Mouse (Mus musculus) hindbrain, embryonic 10.5 days (tissue): Measurements from ENCODE around the gene Pam. TPM values are rescaled to one million over a fixed set of nuclear protein-coding genes. Genes with fewer than 3 reads are reported as not detected.

ENCODE experiments used
- DNase-seq: peaks from one replicate; pipeline ENCODE4 v3.0.0-alpha.2; 2017; ENCODE audit warnings: low spot score
- H3K27ac ChIP-seq: fragments of 300-500 bp; sonication (generic); 2 replicates; pipeline ENCODE4 v1.5.1; 2016; ENCODE audit warnings: mild to moderate bottlenecking, moderate library complexity
- H3K27me3 ChIP-seq: fragments of 300-500 bp; sonication (generic); 2 replicates; pipeline ENCODE4 v1.6.1; 2016; ENCODE audit warnings: mild to moderate bottlenecking; ENCODE audit not compliant: poor library complexity, insufficient read depth, severe bottlenecking
- H3K36me3 ChIP-seq: fragments of 300-500 bp; sonication (generic); 2 replicates; pipeline ENCODE4 v1.6.1; 2016; ENCODE audit warnings: mild to moderate bottlenecking, moderate library complexity
- H3K4me1 ChIP-seq: fragments of 300-500 bp; sonication (generic); replicated peaks from 2 replicates; pipeline ENCODE4 v1.6.1; 2016; ENCODE audit warnings: mild to moderate bottlenecking
- H3K4me3 ChIP-seq: fragments of 300-500 bp; sonication (generic); 2 replicates; pipeline ENCODE4 v1.5.1; 2016; ENCODE audit warnings: mild to moderate bottlenecking, moderate library complexity
- H3K9me3 ChIP-seq: fragments of 300-500 bp; sonication (generic); 2 replicates; pipeline ENCODE4 v1.6.1; 2016; ENCODE audit warnings: mild to moderate bottlenecking, moderate library complexity
- WGBS: fragments of 180-500 bp; shearing (Covaris S2); methylation state at CpG from one replicate; pipeline ENCODE4 v1.1.7; 2016; 5-methylcytosine and 5-hydroxymethylcytosine counted together
- polyA plus RNA-seq: library from polyadenylated mRNA; unstranded; fragments of >200 nt; fragmentation: Nextera tagmentation; extraction: Ambion mirVana; gene quantifications from 2 replicates; pipeline ENCODE4 v1.2.1, GENCODE M21; 2016

Pam gene
- polyA plus RNA-seq = 15.1 and 16.5 TPM in 2 replicates

DNA sequence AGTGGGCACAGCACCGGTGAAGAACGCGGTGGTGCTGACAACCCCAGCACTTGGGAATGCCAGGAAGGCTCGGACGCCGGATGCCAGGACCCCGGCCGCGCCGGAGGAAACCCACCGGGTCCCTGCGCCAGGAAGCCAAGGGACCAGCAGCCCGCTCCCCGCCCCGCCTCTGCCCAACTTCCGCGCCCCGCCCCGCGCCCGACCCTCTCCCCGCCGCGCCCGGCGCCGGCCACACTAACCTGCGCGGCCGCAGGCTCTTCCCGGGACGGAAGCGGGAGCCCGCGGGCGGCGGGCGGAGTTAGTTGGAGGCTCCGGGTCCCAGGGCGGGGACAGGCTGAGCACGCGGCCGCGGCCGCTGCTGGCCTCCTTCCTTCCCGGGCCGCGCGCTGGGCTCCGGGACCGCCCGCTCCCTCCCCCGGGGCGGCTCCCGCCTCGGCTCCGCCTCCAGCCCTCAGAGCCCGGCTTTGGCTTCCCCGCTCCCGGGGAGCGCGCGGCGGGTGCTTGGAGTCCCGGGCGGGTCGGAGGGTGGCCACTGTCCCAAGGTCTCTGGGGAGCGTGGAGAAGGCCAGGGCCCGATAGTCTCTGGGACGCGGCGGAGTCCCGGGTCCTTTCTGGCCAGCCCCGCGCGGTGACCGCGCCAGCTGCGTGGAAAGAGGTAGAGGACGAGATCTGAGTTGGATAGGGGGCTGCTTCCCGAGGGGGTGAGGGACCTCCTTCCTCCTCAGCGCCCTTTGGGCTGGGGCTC is at the start of gene Pam:
Pam (minus strand) TSS at position 401 of the 745 bp plus-strand sequence.
- peak within 1 kb of the TSS; percentile 73 for H3K4me3 ChIP-seq
- under 1% methylated on average over 76 of the region's 82 CpGs for WGBS
- DNase-seq = peak; percentile 77

DNA sequence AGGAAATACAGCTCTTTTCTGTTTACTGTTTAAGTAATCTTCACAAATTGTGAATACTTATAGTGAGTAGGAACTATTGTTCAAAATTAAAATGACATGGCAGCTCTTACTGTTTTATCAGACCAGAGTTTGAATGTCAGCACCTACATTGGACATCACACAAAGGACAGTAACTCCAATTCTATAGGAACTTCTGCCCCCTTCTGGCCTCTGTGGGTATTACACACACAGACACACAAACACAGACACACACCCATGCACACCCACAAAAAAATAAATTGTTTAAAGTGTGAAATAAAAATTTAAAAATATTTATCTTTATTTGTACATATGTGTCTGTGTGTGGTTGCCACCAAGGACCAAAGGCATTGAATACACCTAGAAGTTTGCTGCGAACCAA is 49.4 kb upstream of the Pam start:
- Histone ChIP-seq H3K27me3 (no peaks in the 10 kb centered on the region), H3K36me3 (no peaks in the 10 kb centered on the region), H3K4me1 (no peaks in the 10 kb centered on the region), H3K9me3 (no peaks in the 10 kb centered on the region), H3K4me3 (no peak overlapping the region), H3K27ac (no peak overlapping the region)
- no peak for DNase-seq
- WGBS = 95% methylated on average over 1 of the region's 1 CpGs

More for the DNA sequence above, at the start of gene Pam:
- peak within 1 kb of the TSS; percentile 93 for H3K27ac ChIP-seq
- H3K9me3 ChIP-seq = no peaks in the 10 kb centered on the region
- peaks cover 21% of the 10 kb centered on the region for H3K4me1 ChIP-seq
- peaks cover 7% of the 10 kb centered on the region; the same call in 1 of the 2 replicates for H3K27me3 ChIP-seq
- H3K36me3 ChIP-seq = no peaks in the 10 kb centered on the region

DNA sequence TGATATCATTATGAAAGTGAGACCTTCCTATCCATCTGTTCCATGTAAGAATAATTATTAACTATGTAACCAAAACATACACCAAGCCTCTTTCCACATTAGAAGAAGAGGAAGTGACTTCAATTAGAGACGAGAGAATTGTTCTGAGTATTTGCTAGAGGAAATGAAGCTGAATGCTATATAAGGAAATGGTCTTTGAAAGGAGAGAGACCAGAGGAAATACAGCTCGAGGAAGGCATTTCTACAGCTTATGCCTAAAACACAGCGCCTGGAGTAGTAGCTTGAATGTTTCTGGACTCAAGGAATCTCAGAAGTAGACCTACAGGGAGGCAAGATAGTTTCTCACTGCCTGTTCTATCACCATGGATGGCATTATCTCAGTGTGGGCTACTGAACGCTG is 35.8 kb upstream of the Pam start:
- Histone ChIP-seq H3K27ac (no peak overlapping the region), H3K27me3 (no peaks in the 10 kb centered on the region), H3K4me1 (no peaks in the 10 kb centered on the region), H3K9me3 (no peaks in the 10 kb centered on the region), H3K36me3 (no peaks in the 10 kb centered on the region), H3K4me3 (no peak overlapping the region)
- 86% methylated on average over 4 of the region's 4 CpGs for WGBS
- DNase-seq = no peak

DNA sequence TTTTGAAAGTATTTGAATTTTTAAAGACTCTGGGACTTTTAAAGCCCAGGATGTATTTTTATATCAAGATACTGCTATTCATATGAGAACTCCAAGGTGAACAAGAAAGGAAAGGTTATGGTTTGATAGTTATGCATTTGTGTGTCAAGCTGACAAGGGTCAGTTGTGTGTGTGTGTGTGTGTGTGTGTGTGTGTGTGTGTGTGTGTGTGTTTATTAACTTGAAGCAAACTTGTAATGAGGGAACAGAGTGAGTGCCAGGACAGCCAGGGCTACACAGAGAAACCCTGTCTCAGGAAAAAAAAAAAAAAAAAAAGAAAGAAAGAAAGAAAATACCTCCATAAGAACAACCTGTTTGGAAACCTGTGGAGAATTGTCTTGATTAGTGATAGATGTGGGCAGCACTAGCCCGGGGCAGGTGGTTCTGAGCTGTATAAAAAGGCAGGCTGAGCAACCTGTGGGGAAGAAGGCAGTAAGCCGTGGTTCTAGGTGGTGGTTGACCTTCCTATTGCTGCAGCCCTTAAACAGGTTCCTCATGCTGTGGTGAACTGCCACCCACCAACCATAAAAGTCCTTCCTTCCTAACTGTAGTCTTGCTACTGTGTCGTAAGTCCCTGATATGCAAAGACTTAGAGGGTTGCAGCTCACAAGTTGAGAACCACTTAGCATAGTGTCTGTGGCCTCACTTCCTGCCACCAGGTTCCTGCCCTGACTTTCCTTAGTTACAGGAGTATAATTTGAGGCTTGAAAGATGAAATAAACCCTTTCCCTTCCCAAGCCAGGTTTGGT is 34.3 kb upstream of the Pam start:
- H3K27me3 ChIP-seq = no peaks in the 10 kb centered on the region
- H3K4me1 ChIP-seq = no peaks in the 10 kb centered on the region
- DNase-seq = no peak
- no peak overlapping the region for H3K27ac ChIP-seq
- no peak overlapping the region for H3K4me3 ChIP-seq
- H3K36me3 ChIP-seq = no peaks in the 10 kb centered on the region
- 86% methylated on average over 3 of the region's 3 CpGs for WGBS
- no peaks in the 10 kb centered on the region for H3K9me3 ChIP-seq

DNA sequence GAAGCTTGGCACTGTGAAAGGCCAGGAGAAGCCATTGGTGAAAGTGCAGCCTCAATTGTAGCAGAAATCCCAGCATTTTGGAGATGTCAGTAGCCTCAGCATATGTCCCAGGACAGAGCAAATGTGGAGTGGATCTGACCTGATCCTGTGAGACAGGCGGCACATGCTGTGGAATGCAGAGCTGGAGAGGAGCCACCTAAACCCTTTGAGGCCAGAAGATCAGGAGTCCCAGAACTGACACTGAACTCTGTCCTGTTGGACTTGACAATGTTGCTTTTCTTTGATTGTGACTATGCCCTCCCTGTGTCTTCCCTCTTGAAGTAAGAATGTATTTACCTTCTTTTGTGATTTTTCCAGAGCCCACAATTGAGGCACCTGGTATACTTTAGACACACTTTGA is 33.7 kb upstream of the Pam start:
- no peaks in the 10 kb centered on the region for H3K9me3 ChIP-seq
- no peaks in the 10 kb centered on the region for H3K36me3 ChIP-seq
- no peaks in the 10 kb centered on the region for H3K27me3 ChIP-seq
- no peak overlapping the region for H3K27ac ChIP-seq
- no peak for DNase-seq
- 83% methylated on average over 1 of the region's 1 CpGs for WGBS
- no peak overlapping the region for H3K4me3 ChIP-seq
- no peaks in the 10 kb centered on the region for H3K4me1 ChIP-seq

DNA sequence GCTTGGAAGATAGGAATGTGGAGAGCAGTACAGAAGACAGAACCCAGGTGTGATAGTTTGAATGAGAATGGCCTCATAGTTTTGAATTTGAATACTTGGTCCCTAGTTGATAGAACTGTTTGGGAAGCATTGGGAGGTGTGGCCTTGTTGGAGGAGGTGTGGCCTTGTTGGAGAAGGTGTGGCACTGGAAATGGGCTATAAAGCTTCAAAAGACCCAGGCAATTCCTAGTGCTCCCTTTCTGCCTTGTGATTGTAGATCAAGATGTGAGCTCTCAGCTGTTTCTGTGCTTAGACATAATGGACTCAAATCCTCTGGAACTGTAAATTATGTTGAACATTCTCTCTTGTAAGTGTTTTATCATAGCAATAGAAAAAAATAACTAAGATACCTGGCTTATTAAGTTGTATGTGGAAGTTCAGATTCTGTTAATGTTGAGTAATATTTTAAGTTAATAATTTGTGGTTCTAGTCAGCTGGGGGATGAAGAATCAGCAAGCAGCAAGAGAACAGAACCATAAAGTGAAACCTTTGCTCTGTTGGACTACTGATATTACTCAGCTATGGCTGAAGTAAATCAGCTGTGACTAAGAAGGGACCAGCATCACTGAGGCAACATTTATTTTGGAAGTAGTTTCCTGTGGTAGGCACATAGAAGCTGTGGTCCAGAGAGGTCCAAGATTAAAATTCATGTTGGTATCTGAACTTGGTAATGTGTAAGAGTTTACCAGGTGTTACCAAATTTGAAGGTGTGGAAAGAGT is 33.1 kb upstream of the Pam start:
- H3K4me3 ChIP-seq = no peak overlapping the region
- H3K9me3 ChIP-seq = no peaks in the 10 kb centered on the region
- no peaks in the 10 kb centered on the region for H3K27me3 ChIP-seq
- H3K4me1 ChIP-seq = no peaks in the 10 kb centered on the region
- DNase-seq = no peak
- H3K27ac ChIP-seq = no peak overlapping the region
- no peaks in the 10 kb centered on the region for H3K36me3 ChIP-seq

DNA sequence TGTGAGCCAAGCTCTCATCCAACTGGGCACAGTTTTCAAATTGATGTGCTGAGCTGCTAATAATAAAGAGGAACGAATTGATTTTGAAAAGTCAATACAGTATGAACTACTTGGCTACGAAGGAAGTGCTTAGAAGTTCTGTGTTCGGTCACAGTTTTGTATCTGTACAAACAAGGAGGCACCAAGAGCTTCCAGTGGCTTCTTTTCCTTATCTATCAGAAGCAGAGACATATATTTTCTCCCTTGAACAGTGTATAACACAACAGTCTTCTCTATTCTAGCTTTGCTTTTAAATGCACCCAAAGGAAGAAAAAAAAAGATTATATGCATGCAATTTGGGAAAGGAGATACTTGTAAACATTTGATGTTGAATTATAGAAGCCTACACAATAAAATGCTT is 30.8 kb upstream of the Pam start:
- DNase-seq = no peak
- 86% methylated on average over 3 of the region's 3 CpGs for WGBS
- no peak overlapping the region for H3K4me3 ChIP-seq

DNA sequence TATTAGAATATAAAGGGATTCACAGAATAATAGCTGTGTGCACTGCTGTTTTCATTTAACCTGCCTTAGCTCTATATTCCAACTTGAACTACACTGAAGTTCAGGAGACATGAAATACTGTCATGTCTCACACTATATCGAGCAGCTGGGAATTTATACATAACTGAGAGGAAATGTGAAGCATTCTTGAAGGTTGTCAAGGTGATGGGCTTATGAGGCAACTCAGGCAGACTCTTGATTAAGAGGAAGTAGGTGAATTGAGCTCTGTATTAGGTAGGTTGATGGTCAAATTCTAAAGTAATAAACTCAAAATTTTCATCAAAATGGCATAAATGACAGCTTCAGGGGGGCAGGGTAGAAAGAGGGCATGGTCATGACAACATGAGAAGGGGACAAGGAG is 29.3 kb upstream of the Pam start:
- WGBS = 70% methylated on average over 1 of the region's 1 CpGs
- no peaks in the 10 kb centered on the region for H3K36me3 ChIP-seq
- no peaks in the 10 kb centered on the region for H3K27me3 ChIP-seq
- H3K4me1 ChIP-seq = no peaks in the 10 kb centered on the region
- no peaks in the 10 kb centered on the region for H3K9me3 ChIP-seq
- H3K4me3 ChIP-seq = no peak overlapping the region
- no peak overlapping the region for H3K27ac ChIP-seq
- no peak for DNase-seq

More for the DNA sequence above, 30.8 kb upstream of the Pam start:
- Histone ChIP-seq H3K36me3 (no peaks in the 10 kb centered on the region), H3K4me1 (no peaks in the 10 kb centered on the region), H3K9me3 (no peaks in the 10 kb centered on the region), H3K27me3 (no peaks in the 10 kb centered on the region), H3K27ac (no peak overlapping the region)

DNA sequence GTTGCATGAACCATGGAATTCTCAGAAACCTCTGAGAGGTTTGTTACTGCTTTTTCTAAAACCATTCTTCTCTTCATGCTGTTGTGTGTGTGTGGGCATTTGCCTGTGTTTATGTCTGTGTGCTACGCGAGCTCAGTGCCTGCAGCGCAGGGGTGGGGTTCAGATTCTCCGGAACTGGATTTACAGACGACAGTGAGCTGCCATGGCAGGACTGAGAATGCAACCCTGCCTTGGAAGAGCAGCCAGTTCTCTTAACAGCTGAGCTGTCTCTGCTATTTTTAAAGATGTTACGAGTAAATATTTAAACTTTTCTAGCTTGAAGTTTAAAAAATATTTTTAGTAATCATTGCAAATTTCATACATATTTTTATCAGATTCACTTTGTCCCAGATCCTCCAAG is 24.1 kb upstream of the Pam start:
- 88% methylated on average over 6 of the region's 6 CpGs for WGBS
- DNase-seq = no peak
- Histone ChIP-seq H3K9me3 (no peaks in the 10 kb centered on the region), H3K27ac (no peak overlapping the region), H3K4me3 (no peak overlapping the region), H3K27me3 (no peaks in the 10 kb centered on the region), H3K4me1 (no peaks in the 10 kb centered on the region), H3K36me3 (no peaks in the 10 kb centered on the region)

DNA sequence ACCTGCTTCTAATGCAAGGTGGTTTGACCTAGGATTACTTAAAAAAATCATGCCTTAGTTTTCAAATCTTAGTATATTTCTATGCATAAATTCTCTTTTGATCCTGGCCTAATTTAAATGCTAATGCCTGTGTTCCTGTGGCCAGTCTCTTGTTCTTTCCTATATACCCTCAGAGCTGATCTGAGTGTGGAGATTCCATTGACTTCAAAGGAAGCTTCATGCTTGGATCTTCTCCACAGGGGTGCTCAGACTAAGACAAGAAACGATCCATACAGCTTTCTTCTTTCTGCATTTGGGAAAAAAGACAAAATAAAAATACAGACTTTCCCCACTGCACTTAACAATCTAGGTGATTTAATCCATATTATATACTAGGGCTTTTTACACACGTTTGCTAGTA is 12.2 kb upstream of the Pam start:
- Histone ChIP-seq H3K9me3 (no peaks in the 10 kb centered on the region), H3K4me3 (no peak overlapping the region), H3K27ac (no peak overlapping the region), H3K36me3 (no peaks in the 10 kb centered on the region), H3K27me3 (no peaks in the 10 kb centered on the region), H3K4me1 (no peaks in the 10 kb centered on the region)
- 27% methylated on average over 2 of the region's 2 CpGs for WGBS
- no peak for DNase-seq

DNA sequence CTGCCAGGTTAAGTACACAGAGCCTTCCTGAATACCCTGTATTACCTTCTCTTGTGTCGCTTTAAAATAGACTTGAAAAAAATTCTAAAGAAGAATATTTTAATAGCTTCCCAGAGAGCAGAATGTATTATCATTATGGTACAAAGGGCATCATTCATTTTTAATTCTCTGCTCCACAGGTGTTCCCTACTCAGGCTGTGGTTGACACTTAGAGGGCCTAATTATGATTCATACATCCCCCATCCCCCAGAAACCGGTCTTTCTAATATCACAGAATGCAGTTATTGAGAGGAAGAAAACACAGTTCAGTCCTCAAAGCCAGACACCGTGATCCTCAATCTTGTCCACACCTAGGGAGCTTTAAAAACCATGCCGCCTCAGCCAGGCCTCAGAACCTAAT is 4.0 kb upstream of the Pam start:
- Histone ChIP-seq H3K4me1 (peaks cover 15% of the 10 kb centered on the region), H3K27ac (no peak overlapping the region), H3K27me3 (peaks cover 7% of the 10 kb centered on the region; the same call in 1 of the 2 replicates), H3K4me3 (no peak overlapping the region), H3K9me3 (no peaks in the 10 kb centered on the region), H3K36me3 (no peaks in the 10 kb centered on the region)
- 49% methylated on average over 4 of the region's 4 CpGs for WGBS
- DNase-seq = no peak

DNA sequence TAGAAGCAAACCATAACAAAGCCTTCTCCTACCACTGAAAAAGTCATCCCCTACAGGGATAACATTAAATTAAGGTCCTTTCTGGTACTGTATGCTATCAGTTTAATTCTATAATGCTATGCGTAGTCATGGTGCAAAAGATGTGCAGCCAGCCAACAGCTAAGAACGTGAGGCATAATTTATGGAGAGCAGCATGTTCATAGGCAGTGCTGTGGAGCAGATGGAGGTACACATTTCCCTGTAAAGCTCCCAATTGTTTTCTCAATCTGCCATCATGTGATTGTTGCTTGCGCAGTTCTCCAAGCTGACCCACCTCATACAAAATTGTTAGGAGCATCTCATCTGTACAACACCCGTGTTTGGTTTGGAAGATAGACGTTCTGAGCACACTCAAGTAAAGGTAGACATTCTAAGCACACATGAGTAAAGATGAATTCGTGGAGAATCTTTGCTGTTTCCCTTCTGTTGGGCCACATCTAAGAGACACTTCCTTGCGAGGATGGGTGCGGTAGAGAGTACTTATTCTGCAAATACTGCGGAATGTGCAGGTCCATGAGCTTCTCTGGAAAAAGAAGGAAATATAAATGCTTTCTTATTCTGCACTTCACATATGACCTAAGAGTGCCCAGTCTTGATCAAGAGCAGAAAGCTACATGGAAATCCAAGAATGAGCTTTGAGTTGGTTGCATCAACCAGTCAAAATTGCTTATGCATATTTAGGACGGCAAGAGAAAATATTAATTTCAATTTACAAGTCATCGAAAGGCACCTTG is 2.7 kb upstream of the Pam start:
- no peak for DNase-seq
- WGBS = 89% methylated on average over 11 of the region's 11 CpGs
- H3K36me3 ChIP-seq = no peaks in the 10 kb centered on the region

More for the DNA sequence above, 2.7 kb upstream of the Pam start:
- peaks cover 21% of the 10 kb centered on the region for H3K4me1 ChIP-seq
- H3K27ac ChIP-seq = no peak overlapping the region
- no peak overlapping the region for H3K4me3 ChIP-seq
- no peaks in the 10 kb centered on the region for H3K9me3 ChIP-seq
- peaks cover 7% of the 10 kb centered on the region; the same call in 1 of the 2 replicates for H3K27me3 ChIP-seq
